Mouse (Mus musculus) layer of hippocampus, adult 6 months (tissue): ENCODE measurements around the gene Shroom2. TPM values are rescaled to one million over a fixed set of nuclear protein-coding genes. Genes with fewer than 3 reads are reported as not detected.

Source experiments
- long read RNA-seq, 2 experiments: library from polyadenylated mRNA; unstranded; transcript quantifications; one replicate each; pipeline ENCODE4 v2.0.0; 2019 to 2020
- polyA plus RNA-seq: library from polyadenylated mRNA; unstranded; fragments of <200 nt; fragmentation: Nextera tagmentation; gene quantifications from 2 replicates; pipeline ENCODE4 v1.2.3, GENCODE M21; 2021

Gene Shroom2
- polyA plus RNA-seq: 30.4 and 32.2 TPM in 2 replicates
- long read RNA-seq, experiment 1, partial matches to known transcripts: 4 of 46 reads
- long read RNA-seq, experiment 1, other reads (novel, unspliced or antisense): 42 of 46 reads
- long read RNA-seq, experiment 2, partial matches to known transcripts: 6 of 261 reads
- long read RNA-seq, experiment 2, other reads (novel, unspliced or antisense): 255 of 261 reads

GRCm38 (mm10) chrX:152768891-152769599, at the start of gene Shroom2:
Gene Shroom2, minus strand, starts transcription at chrX:152769465.

GRCm38 (mm10) chrX:152781720-152782403, 12.6 kb upstream of the Shroom2 start, which contains the start of gene Gpr143:
Gene Gpr143, plus strand, starts transcription at chrX:152781921.

GRCm38 (mm10) chrX:152563034-152563433, 206.2 kb downstream of the Shroom2 start, which contains the start of gene Cldn34a:
Gene Cldn34a, plus strand, starts transcription at chrX:152563334.

Other genes starting within 250 kb of the Shroom2 start
- gene Cldn34a, start 206.1 kb downstream of the Shroom2 start, polyA plus RNA-seq: not detected in 2 replicates
- 0.09 and 0.25 TPM in 2 replicates for gene Gpr143, start 12.5 kb upstream of the Shroom2 start, polyA plus RNA-seq
- 0.50 and 0.55 TPM in 2 replicates for gene Usp51, start 237.0 kb upstream of the Shroom2 start, polyA plus RNA-seq